Mouse (Mus musculus) liver, postnatal 0 days (tissue): ENCODE data around the gene Ghrhr. TPM values are rescaled to one million over a fixed set of nuclear protein-coding genes. Genes with fewer than 3 reads are reported as not detected.
A peak's percentile ranks its signal among the peaks of the same experiment; 100 is the strongest.

ENCODE experiments used
- ATAC-seq: fragments of 200-750 bp; cut with Nextera tagmentation; 2 replicates; pipeline ENCODE4 v1.8.0; 2017; ENCODE audit warnings: mild to moderate bottlenecking, moderate library complexity
- DNase-seq: peaks from one replicate; pipeline ENCODE4 v3.0.0-alpha.2; 2016
- H3K27ac ChIP-seq: fragments of 300-500 bp; sonication (generic); 2 replicates; pipeline ENCODE4 v1.5.1; 2014; ENCODE audit warnings: antibody characterized with exemption, moderate library complexity, mild to moderate bottlenecking, low read depth
- H3K27me3 ChIP-seq: fragments of 300-500 bp; sonication (generic); 2 replicates; pipeline ENCODE4 v1.6.1; 2014; ENCODE audit warnings: low read length, control low read depth, mixed read lengths; ENCODE audit not compliant: insufficient read depth
- H3K36me3 ChIP-seq: fragments of 300-500 bp; sonication (generic); replicated peaks from 2 replicates; pipeline ENCODE4 v1.6.1; 2014; ENCODE audit warnings: mild to moderate bottlenecking, control low read depth, low read length, moderate library complexity, mixed read lengths; ENCODE audit not compliant: insufficient read depth
- H3K4me1 ChIP-seq: fragments of 300-500 bp; sonication (generic); 2 replicates; pipeline ENCODE4 v1.6.1; 2014; ENCODE audit warnings: antibody characterized with exemption, mild to moderate bottlenecking, control low read depth; ENCODE audit not compliant: insufficient read depth
- H3K4me2 ChIP-seq: fragments of 300-500 bp; sonication (generic); 2 replicates; pipeline ENCODE4 v1.6.1; 2014; ENCODE audit warnings: low read depth, mild to moderate bottlenecking, low read length, moderate library complexity, mixed read lengths
- H3K4me3 ChIP-seq: fragments of 300-500 bp; sonication (generic); 2 replicates; pipeline ENCODE4 v1.5.1; 2014; ENCODE audit warnings: low read depth, low read length
- H3K9ac ChIP-seq: fragments of 300-500 bp; sonication (generic); replicated peaks from 2 replicates; pipeline ENCODE4 v1.6.1; 2014; ENCODE audit warnings: mild to moderate bottlenecking, moderate library complexity
- H3K9me3 ChIP-seq: fragments of 300-500 bp; sonication (generic); 2 replicates; pipeline ENCODE4 v1.6.1; 2016; ENCODE audit warnings: mild to moderate bottlenecking, control low read depth, low read length, mixed read lengths
- CTCF ChIP-seq: sonication (generic); IDR thresholded peaks from 2 replicates; pipeline ENCODE4 v1.5.1; 2016; ENCODE audit warnings: antibody characterized with exemption, low read depth
- EP300 ChIP-seq: IDR thresholded peaks from 2 replicates; pipeline ENCODE4 v1.6.1; 2016; ENCODE audit warnings: antibody characterized with exemption, low read depth, mild to moderate bottlenecking
- WGBS: fragments of 180-500 bp; shearing (Covaris S2); extraction: QIAGEN DNeasy Blood & Tissue Kit; methylation state at CpG from one replicate; pipeline ENCODE4 v1.1.7; 2014; ENCODE audit not compliant: insufficient replicate concordance; 5-methylcytosine and 5-hydroxymethylcytosine counted together
- polyA plus RNA-seq: library from polyadenylated mRNA; unstranded; fragments of >200 nt; fragmentation: Nextera tagmentation; extraction: Ambion mirVana; gene quantifications from 2 replicates; pipeline ENCODE4 v1.2.1, GENCODE M21; 2015

The Ghrhr gene
- polyA plus RNA-seq, 1 experiment from 2014 or later = 0.09 TPM

DNA sequence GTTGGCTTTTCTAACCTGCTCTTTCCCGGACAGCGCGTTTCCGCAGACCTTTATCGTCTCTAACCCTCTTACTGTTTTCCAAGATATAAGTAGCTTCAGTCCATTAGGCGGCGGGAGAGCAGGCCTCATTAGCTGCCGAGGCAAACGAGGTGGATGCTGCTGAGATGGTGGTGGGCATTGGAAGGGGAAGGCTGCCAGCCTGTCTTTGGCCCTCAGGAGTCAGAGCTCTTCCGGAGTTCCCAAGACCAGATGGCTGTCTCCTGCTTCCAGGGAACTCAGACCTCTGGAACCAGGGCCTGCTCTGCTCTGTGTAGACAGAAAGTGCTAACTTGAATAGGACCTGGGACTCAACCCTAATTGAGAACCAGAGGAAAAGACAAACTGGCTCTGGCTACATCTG is 32.6 kb upstream of the Ghrhr start:
- no peak for DNase-seq
- no peak overlapping the region for H3K27ac ChIP-seq

DNA sequence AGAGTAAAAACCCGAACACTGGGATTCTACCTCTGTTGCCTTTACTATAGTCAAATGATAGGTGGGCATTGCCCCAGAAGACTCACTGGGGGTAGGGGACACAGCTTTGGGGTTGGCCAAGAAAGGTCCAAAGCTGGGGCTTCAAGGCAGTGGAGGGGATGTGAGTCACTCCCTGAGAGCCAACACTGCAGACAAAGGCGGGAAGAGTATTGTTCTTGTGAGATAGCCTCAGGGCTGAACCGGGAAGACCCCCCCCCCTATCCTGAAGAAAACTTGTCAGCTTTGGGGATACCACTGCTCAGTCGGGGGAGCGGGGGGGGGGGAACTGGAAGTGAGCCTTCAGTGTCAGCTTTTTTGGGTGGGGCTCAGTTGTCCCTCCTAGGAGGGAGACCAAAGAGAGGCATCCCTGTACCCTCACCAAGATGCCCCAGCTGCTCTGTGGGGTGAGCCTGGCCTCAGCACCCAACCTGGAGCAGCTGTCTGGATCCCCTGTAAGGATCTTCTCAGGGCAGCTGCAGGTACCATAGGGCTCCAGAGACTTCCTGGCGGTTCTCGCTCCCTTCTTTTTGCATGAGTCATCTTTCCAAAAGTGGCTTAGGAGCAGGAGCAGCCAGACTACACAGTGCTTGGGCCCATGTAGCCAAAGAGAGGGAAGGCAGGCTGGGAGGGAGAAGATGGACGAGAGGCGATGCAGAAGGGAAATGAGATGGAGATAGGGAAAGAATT is 31.6 kb upstream of the Ghrhr start:
- H3K9me3 ChIP-seq = no peaks in the 10 kb centered on the region
- peaks cover 34% of the 10 kb centered on the region; the same call in 1 of the 2 replicates for H3K36me3 ChIP-seq
- no peak overlapping the region for H3K4me3 ChIP-seq
- no peak overlapping the region for H3K9ac ChIP-seq
- TF ChIP-seq CTCF = no peak
- TF ChIP-seq EP300 = no peak
- no peak overlapping the region for H3K4me2 ChIP-seq
- ATAC-seq (no peak), DNase-seq (no peak)
- no peaks in the 10 kb centered on the region for H3K27me3 ChIP-seq
- WGBS = 82% methylated on average over 9 of the region's 9 CpGs
- H3K4me1 ChIP-seq = peaks cover 30% of the 10 kb centered on the region
- no peak overlapping the region for H3K27ac ChIP-seq

More for the DNA sequence above, 32.6 kb upstream of the Ghrhr start:
- H3K9ac ChIP-seq = no peak overlapping the region
- H3K9me3 ChIP-seq = no peaks in the 10 kb centered on the region
- 91% methylated on average over 10 of the region's 10 CpGs for WGBS
- no peak for ATAC-seq
- H3K4me1 ChIP-seq = peaks cover 30% of the 10 kb centered on the region
- no peak overlapping the region for H3K4me3 ChIP-seq
- no peak for TF ChIP-seq EP300
- no peak for TF ChIP-seq CTCF
- H3K4me2 ChIP-seq = no peak overlapping the region
- peaks cover 34% of the 10 kb centered on the region; the same call in 1 of the 2 replicates for H3K36me3 ChIP-seq
- H3K27me3 ChIP-seq = no peaks in the 10 kb centered on the region

DNA sequence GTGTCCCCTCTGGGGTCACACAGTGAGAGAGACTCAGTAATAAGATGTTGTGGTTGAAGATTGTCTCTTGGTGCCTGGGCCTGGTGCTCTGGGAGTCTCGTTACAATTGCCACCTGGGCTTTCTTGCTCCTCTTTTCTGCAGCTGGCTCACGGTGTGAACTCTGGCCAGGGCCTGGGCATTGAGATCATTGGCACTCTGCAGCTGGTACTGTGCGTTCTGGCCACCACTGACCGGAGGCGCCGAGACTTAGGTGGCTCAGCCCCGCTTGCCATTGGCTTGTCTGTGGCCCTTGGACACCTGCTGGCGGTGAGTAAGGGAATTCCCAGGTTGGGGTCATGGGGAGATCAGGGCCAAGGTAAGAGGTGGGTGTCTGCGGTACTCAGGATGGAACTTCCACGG is 30.8 kb upstream of the Ghrhr start:
- Histone ChIP-seq H3K36me3 (peaks cover 34% of the 10 kb centered on the region; the same call in 1 of the 2 replicates), H3K9ac (no peak overlapping the region), H3K4me1 (peaks cover 27% of the 10 kb centered on the region), H3K4me2 (no peak overlapping the region), H3K27me3 (no peaks in the 10 kb centered on the region), H3K27ac (no peak overlapping the region), H3K4me3 (no peak overlapping the region), H3K9me3 (no peaks in the 10 kb centered on the region)
- TF ChIP-seq CTCF = no peak
- TF ChIP-seq EP300 = no peak
- DNase-seq (no peak), ATAC-seq (no peak)
- 91% methylated on average over 10 of the region's 10 CpGs for WGBS

DNA sequence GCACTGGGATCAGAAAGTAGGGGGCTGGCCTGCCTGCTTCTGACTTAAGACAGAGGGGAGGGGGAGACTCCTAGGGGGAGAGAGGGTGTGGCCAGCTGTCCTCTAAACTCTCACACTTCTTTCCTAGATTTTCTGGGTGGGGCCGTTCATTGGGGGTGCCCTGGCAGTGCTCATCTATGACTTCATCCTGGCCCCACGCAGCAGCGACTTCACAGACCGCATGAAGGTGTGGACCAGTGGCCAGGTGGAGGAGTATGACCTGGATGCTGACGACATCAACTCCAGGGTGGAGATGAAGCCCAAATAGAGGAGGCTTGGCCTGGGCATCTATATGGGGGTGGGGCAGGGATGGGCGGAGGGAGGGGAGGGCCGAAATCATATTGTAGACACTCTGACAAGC is 29.6 kb upstream of the Ghrhr start:
- no peak overlapping the region for H3K4me2 ChIP-seq
- 84% methylated on average over 7 of the region's 7 CpGs for WGBS
- no peak overlapping the region for H3K27ac ChIP-seq
- no peak overlapping the region for H3K4me3 ChIP-seq
- ATAC-seq (no peak), DNase-seq (no peak)
- H3K4me1 ChIP-seq = peaks cover 15% of the 10 kb centered on the region
- H3K27me3 ChIP-seq = no peaks in the 10 kb centered on the region
- peaks cover 34% of the 10 kb centered on the region; the same call in 1 of the 2 replicates for H3K36me3 ChIP-seq
- H3K9ac ChIP-seq = no peak overlapping the region
- H3K9me3 ChIP-seq = no peaks in the 10 kb centered on the region
- no peak for TF ChIP-seq CTCF
- TF ChIP-seq EP300 = no peak

GRCm38 (mm10) chr6:55347711-55348571 is 28.2 kb upstream of the Ghrhr start:
- no peak overlapping the region for H3K9ac ChIP-seq
- no peak for ATAC-seq
- WGBS = 64% methylated on average over 5 of the region's 5 CpGs
- no peak overlapping the region; the same call in 1 of the 2 replicates for H3K27ac ChIP-seq
- no peak overlapping the region for H3K4me3 ChIP-seq
- no peak for DNase-seq
- no peak overlapping the region for H3K4me2 ChIP-seq
- TF ChIP-seq CTCF (no peak), EP300 (no peak)
- no peaks in the 10 kb centered on the region for H3K9me3 ChIP-seq
- peaks cover 25% of the 10 kb centered on the region; the same call in 1 of the 2 replicates for H3K36me3 ChIP-seq
- peaks cover 3% of the 10 kb centered on the region for H3K4me1 ChIP-seq
- no peaks in the 10 kb centered on the region for H3K27me3 ChIP-seq

DNA sequence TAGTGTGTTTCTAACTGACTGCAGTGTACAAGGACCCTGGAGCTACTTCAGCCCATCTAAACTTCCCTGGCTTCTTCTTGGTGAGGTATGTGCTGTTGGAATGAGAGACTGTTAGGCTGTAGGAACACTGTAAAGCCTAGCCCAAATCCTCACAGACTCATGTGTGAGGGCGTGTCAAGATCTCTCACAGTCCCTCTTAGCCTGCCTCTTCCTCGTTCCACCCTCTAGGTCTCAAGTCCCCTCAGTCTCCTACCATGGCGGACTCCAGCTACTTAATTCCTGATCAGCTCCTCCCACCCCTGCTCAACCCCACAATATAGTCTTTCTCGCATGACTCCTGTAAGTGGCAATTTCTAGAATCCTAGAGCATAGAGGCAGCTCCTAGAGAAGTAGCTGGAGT is 26.9 kb upstream of the Ghrhr start:
- ATAC-seq (no peak), DNase-seq (peak; percentile 11)
- no peak overlapping the region; the same call in 1 of the 2 replicates for H3K27ac ChIP-seq
- no peak for TF ChIP-seq EP300
- TF ChIP-seq CTCF = no peak
- H3K4me1 ChIP-seq = 0 out of 2 replicates have a peak, but pooled peaks cover 2% of the 10 kb centered on the region
- 76% methylated on average over 4 of the region's 4 CpGs for WGBS
- peaks cover 21% of the 10 kb centered on the region; the same call in 1 of the 2 replicates for H3K36me3 ChIP-seq
- H3K4me2 ChIP-seq = no peak overlapping the region
- no peaks in the 10 kb centered on the region for H3K27me3 ChIP-seq
- no peak overlapping the region for H3K9ac ChIP-seq
- no peak overlapping the region for H3K4me3 ChIP-seq
- no peaks in the 10 kb centered on the region for H3K9me3 ChIP-seq
